23 mouse cellular contexts compared by ENCODE assay signal in the genomic region with DNA sequence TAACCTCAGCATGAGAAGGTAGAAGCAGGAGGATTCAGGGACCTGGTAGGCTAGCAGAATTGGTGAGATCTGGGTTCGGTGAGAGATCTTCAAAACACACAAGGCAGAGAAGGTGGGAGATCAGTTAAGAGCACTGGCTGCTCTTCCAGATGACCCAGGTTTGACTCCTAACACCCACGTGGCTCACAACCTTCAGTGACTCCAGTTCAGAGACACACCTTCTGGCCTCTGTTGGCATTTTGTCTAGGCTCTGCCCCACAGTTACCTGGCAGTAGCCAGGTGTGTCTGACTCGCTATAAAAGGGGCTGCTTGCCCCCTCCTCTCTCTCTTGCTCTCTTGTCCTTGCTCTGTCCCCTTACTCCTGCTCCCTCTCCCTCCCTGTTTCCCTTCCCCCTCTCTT.
"Had no signal": no experiment of that assay in that cellular context is flagged by ENCODE, and none has a peak within 500 bp of the region (broad histone marks: within the 10 kb centered on the region; RNA-seq: fewer than 3 reads in every experiment).

No protein-coding gene starts in this region.

- H3K9me3 ChIP-seq: heart, embryonic 13.5 days; heart, embryonic 15.5 days; hindbrain, embryonic 13.5 days; hindbrain, embryonic 15.5 days; limb, embryonic 13.5 days; limb, embryonic 15.5 days; liver, embryonic 12.5 days had no signal

- H3K36me3 ChIP-seq: heart, embryonic 13.5 days; heart, embryonic 15.5 days; hindbrain, embryonic 13.5 days; hindbrain, embryonic 15.5 days; limb, embryonic 13.5 days; limb, embryonic 15.5 days; liver, embryonic 12.5 days had no signal

- H3K9ac ChIP-seq: forebrain, postnatal 0 days; heart, embryonic 13.5 days; heart, embryonic 15.5 days; hindbrain, embryonic 13.5 days; hindbrain, embryonic 15.5 days; limb, embryonic 13.5 days; limb, embryonic 15.5 days; liver, embryonic 12.5 days; liver, embryonic 14.5 days had no signal

- H3K4me2 ChIP-seq: heart, embryonic 11.5 days; heart, embryonic 13.5 days; heart, embryonic 15.5 days; hindbrain, embryonic 13.5 days; hindbrain, embryonic 15.5 days; limb, embryonic 13.5 days; limb, embryonic 15.5 days; liver, embryonic 12.5 days had no signal

- DNase-seq: forebrain, postnatal 0 days; gastrocnemius, postnatal 14 days; gastrocnemius, postnatal 36 days; heart, adult 11 months; heart, adult 2 months; heart, postnatal 14 days; heart, postnatal 36 days; layer of hippocampus, adult 9-11 months; layer of hippocampus, postnatal 36 days; left cerebral cortex, postnatal 4 days; lung, adult 18-20 months had no signal

- H3K4me3 ChIP-seq: heart, adult 2 months; heart, embryonic 13.5 days; heart, embryonic 15.5 days; hindbrain, embryonic 13.5 days; hindbrain, embryonic 15.5 days; limb, embryonic 13.5 days; limb, embryonic 15.5 days; liver, embryonic 12.5 days had no signal

- ATAC-seq: forebrain, postnatal 0 days; hindbrain, postnatal 0 days; intestine, embryonic 16.5 days; liver, embryonic 12.5 days had no signal

- H3K27ac ChIP-seq: heart, adult 2 months; heart, embryonic 13.5 days; heart, embryonic 15.5 days; hindbrain, embryonic 13.5 days; hindbrain, embryonic 15.5 days; hindbrain, postnatal 0 days; kidney, postnatal 0 days; limb, embryonic 13.5 days; limb, embryonic 15.5 days; liver, embryonic 12.5 days; liver, embryonic 14.5 days had no signal

- H3K27me3 ChIP-seq: heart, embryonic 13.5 days; heart, embryonic 15.5 days; hindbrain, embryonic 15.5 days; limb, embryonic 13.5 days; limb, embryonic 15.5 days; liver, embryonic 12.5 days had no signal
